Mouse (Mus musculus) frontal cortex, adult (tissue): ENCODE measurements around the gene Vmn2r36.
"Not testable (repeated sequence)": the region's sequence is repeated elsewhere in the genome, so short reads cannot be mapped to it uniquely, and the experiment has no call there.

Experiments used
- ATAC-seq: cut with Nextera tagmentation; 2 replicates; pipeline ENCODE4 v1.9.2; 2017; ENCODE audit warnings: mild to moderate bottlenecking, moderate library complexity, mixed read lengths; ENCODE audit not compliant: low TSS enrichment

The Vmn2r36 gene

DNA sequence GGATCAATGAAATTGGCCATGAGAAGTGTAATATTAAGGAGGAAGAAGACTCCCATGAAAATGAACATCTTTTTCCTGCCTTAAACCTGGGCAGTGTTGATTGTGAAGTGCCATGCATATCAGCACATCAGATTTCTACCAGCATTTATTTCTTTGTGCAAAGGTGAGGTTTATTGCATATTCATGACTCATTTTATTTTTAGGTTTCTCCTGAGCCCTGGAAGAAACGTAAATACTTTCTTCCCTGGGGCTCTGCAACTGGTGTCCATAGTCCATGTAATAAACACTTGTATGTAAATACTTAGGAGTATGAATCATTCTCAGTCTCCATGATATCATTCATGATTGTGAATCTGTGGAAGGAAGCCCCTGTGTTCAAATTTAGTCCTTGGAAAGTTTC, at the start of gene Vmn2r36:
Gene Vmn2r36 (minus strand): TSS at position 101 of the 400 bp plus-strand sequence.
- ATAC-seq = not testable (repeated sequence)
